Mouse (Mus musculus): ENCODE measurements around the gene Gpatch11.

GRCm38 (mm10) chr17:78883291-78883690 lies 47.9 kb downstream of the Gpatch11 start:
- TF ChIP-seq EP300 (IDR thresholded peaks at IDR 0.05; ENCODE audit: insufficient read depth, low read depth, low read length) (no peak), CTCF (IDR thresholded peaks at IDR 0.05; ENCODE audit: low read depth, low read length) (no peak)
